Mouse (Mus musculus): ENCODE measurements at regions not wholly inside any gene's neighbourhood (a gene's known extent, or its start where the extent isn't known, plus 50 kb on each side); places are given as distances from the start of the nearest gene placed in this dataset.
A peak's percentile ranks its signal among the peaks of the same experiment; 100 is the strongest.
"Not testable (repeated sequence)": the region's sequence is repeated elsewhere in the genome, so short reads cannot be mapped to it uniquely, and the experiment has no call there.

GRCm38 (mm10) chr3:6757562-6757961 is 137.3 kb upstream of the 1700008P02Rik start:
- H3K9ac ChIP-seq: no peak overlapping the region
- H3K27ac ChIP-seq: no peak overlapping the region
- H3K4me3 ChIP-seq (replicated peaks; ENCODE audit: low read length): no peak overlapping the region
- no peaks in the 10 kb centered on the region for H3K4me1 ChIP-seq (replicated peaks; ENCODE audit: control insufficient read depth, insufficient read depth, low read length)
- H3K36me3 ChIP-seq (replicated peaks; ENCODE audit: control insufficient read depth, insufficient read depth): no peaks in the 10 kb centered on the region
- H3K27me3 ChIP-seq (ENCODE audit: control insufficient read depth, insufficient read depth, low read length): no peaks in the 10 kb centered on the region
- H3K9me3 ChIP-seq (ENCODE audit: control insufficient read depth, low read length): no peaks in the 10 kb centered on the region
- H3K4me2 ChIP-seq (replicated peaks): no peak overlapping the region
- no peak for DNase-seq (ENCODE audit: low spot score)
- no peak for ATAC-seq (ENCODE audit: low FRiP score)

GRCm38 (mm10) chr3:6750746-6751145 is 130.5 kb upstream of the 1700008P02Rik start:
- not testable (repeated sequence) for H3K4me1 ChIP-seq (replicated peaks; ENCODE audit: control insufficient read depth, insufficient read depth, low read length); ATAC-seq (ENCODE audit: low FRiP score); H3K4me2 ChIP-seq (replicated peaks); H3K9ac ChIP-seq; H3K27me3 ChIP-seq (ENCODE audit: control insufficient read depth, insufficient read depth, low read length); H3K9me3 ChIP-seq (ENCODE audit: control insufficient read depth, low read length); H3K4me3 ChIP-seq (replicated peaks; ENCODE audit: low read length); H3K27ac ChIP-seq; DNase-seq (ENCODE audit: low spot score); H3K36me3 ChIP-seq (replicated peaks; ENCODE audit: control insufficient read depth, insufficient read depth)
- 84% methylated on average over 6 of the region's 6 CpGs for WGBS

DNA sequence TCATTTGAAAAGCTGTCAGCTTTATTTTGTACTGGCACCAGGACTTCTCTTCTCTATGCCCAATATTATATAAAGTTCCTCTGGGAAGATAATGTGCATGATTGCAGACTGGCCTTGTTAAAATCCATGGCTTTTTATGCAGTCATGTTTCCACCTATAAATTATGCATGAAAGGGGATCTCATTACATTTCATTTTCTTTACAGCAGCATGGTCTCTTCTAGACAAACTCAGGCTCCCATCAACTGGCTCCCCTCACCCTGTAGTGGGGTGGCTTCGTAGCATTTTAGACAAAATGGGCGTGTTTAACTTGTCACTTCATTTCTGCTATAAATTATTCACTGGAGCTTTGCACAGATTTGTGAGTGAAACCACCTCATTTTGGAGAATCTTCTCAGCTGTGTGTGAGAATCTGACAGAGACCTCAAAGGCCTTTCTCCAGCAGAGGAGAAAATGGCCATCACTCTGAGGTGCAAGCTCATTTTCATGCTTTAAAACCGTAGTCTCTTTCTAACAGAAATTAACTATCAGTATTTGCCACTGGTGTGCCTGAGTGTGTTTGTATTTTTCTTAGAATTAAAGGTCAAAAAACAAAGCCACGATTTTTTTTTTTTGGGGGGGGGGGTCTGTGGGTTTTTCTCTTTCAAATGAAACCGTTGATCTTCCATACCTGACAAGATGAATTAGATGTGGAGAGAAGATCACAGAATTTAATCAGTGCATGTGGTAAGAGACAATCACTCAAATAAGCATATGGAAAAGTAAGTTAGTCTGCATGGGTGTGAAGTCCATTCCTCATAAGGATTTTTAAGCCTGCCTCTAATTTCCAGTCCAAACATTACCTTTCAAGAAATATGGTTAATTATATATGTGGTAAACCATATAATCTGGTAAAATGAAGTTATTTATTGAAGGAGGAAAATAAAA is 111.4 kb upstream of the 1700008P02Rik start:
- DNase-seq (ENCODE audit: low spot score) (no peak), ATAC-seq (ENCODE audit: low FRiP score) (peak; percentile 78)
- WGBS: 34% methylated on average over 5 of the region's 5 CpGs

DNA sequence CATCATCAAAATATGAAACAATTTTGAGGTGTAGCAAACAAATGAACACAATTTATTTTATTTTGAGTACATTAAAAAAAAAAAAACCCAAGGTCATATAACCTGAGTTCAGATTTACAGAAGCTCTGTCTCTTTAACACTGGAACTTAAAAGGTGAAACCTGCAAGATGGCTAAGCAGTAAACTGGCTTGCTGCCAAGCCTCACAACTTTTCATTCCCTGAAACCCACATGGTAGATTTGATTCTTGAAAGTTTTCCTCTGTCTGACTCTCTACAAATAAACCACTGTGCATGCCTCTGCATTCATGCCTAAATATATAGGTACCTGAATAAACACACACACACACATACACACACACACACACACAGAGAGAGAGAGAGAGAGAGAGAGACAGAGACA is 109.8 kb upstream of the 1700008P02Rik start:
- Histone ChIP-seq H3K9ac (no peak overlapping the region), H3K27ac (no peak overlapping the region), H3K4me2 (replicated peaks) (no peak overlapping the region), H3K36me3 (replicated peaks; ENCODE audit: control insufficient read depth, insufficient read depth) (no peaks in the 10 kb centered on the region), H3K9me3 (ENCODE audit: control insufficient read depth, low read length) (no peaks in the 10 kb centered on the region), H3K27me3 (ENCODE audit: control insufficient read depth, insufficient read depth, low read length) (no peaks in the 10 kb centered on the region), H3K4me1 (replicated peaks; ENCODE audit: control insufficient read depth, insufficient read depth, low read length) (peaks cover 5% of the 10 kb centered on the region; the same call in 1 of the 2 replicates), H3K4me3 (replicated peaks; ENCODE audit: low read length) (no peak overlapping the region)
- no peak for ATAC-seq (ENCODE audit: low FRiP score)
- DNase-seq (ENCODE audit: low spot score): no peak

More for the DNA sequence above, 111.4 kb upstream of the 1700008P02Rik start:
- H3K27ac ChIP-seq: 0 out of 2 replicates have a peak overlapping the region, but pooled peaks have one; percentile 29
- H3K9me3 ChIP-seq (ENCODE audit: control insufficient read depth, low read length): no peaks in the 10 kb centered on the region
- no peak overlapping the region for H3K9ac ChIP-seq
- H3K27me3 ChIP-seq (ENCODE audit: control insufficient read depth, insufficient read depth, low read length): no peaks in the 10 kb centered on the region
- peaks cover 5% of the 10 kb centered on the region; the same call in 1 of the 2 replicates for H3K4me1 ChIP-seq (replicated peaks; ENCODE audit: control insufficient read depth, insufficient read depth, low read length)
- H3K4me3 ChIP-seq (replicated peaks; ENCODE audit: low read length): no peak overlapping the region
- no peak overlapping the region for H3K4me2 ChIP-seq (replicated peaks)
- H3K36me3 ChIP-seq (replicated peaks; ENCODE audit: control insufficient read depth, insufficient read depth): no peaks in the 10 kb centered on the region

DNA sequence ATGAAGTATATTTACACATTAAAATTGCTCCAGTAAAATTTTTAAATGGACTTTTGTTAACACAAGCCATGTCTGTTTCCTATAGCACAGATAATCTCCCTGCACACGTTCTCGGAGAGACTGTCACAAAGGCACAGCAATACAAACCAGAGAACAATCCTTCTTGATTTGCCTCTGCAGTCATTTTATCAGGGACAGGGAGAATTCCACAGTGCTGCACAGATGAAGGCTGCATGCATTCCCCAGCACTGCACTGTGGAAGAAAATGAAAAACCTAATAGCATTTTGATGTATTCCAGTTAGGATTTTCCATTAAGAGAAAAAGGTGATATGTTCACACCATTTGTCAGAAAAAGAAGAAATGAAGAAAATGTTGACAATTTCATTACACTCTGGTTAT is 63.4 kb upstream of the 1700008P02Rik start:
- Histone ChIP-seq H3K4me1 (replicated peaks; ENCODE audit: control insufficient read depth, insufficient read depth, low read length) (no peaks in the 10 kb centered on the region), H3K27ac (peak overlapping the region; percentile 73; the same call in 1 of the 2 replicates), H3K27me3 (ENCODE audit: control insufficient read depth, insufficient read depth, low read length) (no peaks in the 10 kb centered on the region), H3K9me3 (ENCODE audit: control insufficient read depth, low read length) (no peaks in the 10 kb centered on the region), H3K4me2 (replicated peaks) (no peak overlapping the region), H3K36me3 (replicated peaks; ENCODE audit: control insufficient read depth, insufficient read depth) (no peaks in the 10 kb centered on the region), H3K4me3 (replicated peaks; ENCODE audit: low read length) (no peak overlapping the region), H3K9ac (no peak overlapping the region)
- ATAC-seq (ENCODE audit: low FRiP score) (peak; percentile 40; the same call in 1 of the 2 replicates), DNase-seq (ENCODE audit: low spot score) (no peak)
- 46% methylated on average over 2 of the region's 2 CpGs for WGBS

- no peaks in the 10 kb centered on the region for H3K36me3 ChIP-seq (replicated peaks; ENCODE audit: control insufficient read depth, insufficient read depth)
- no peaks in the 10 kb centered on the region for H3K4me1 ChIP-seq (replicated peaks; ENCODE audit: control insufficient read depth, insufficient read depth, low read length)
- H3K4me3 ChIP-seq (replicated peaks; ENCODE audit: low read length): no peak overlapping the region
- H3K4me2 ChIP-seq (replicated peaks): no peak overlapping the region
- no peak overlapping the region for H3K9ac ChIP-seq
- DNase-seq (ENCODE audit: low spot score) (no peak), ATAC-seq (ENCODE audit: low FRiP score) (no peak)
- no peaks in the 10 kb centered on the region for H3K27me3 ChIP-seq (ENCODE audit: control insufficient read depth, insufficient read depth, low read length)
- no peak overlapping the region for H3K27ac ChIP-seq
- WGBS: 82% methylated on average over 2 of the region's 2 CpGs
- no peaks in the 10 kb centered on the region for H3K9me3 ChIP-seq (ENCODE audit: control insufficient read depth, low read length)
These were observed 61.2 kb upstream of the 1700008P02Rik start for GRCm38 (mm10) chr3:6681411-6681810.

DNA sequence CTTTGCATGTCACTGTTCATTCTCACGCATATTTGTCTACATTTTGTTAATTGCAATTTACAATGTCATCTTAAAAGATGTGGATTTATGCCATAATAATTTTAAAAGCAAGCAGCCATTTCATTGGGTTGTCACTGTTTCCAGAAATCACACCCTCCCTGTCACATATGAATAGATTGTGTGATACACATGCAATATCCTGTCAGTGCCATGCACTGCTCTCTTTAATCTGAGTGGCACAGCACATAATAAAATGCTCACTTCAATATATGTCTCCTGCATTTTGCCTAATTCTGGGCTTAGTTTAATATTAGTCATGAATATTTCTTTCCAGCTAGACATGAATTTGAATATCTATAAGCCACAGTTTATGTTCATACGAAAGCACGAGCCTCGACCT is 56.1 kb upstream of the 1700008P02Rik start:
- H3K9ac ChIP-seq: no peak overlapping the region

GRCm38 (mm10) chr3:6675354-6675753 is 55.1 kb upstream of the 1700008P02Rik start:
- Histone ChIP-seq H3K4me3 (replicated peaks; ENCODE audit: low read length) (no peak overlapping the region), H3K36me3 (replicated peaks; ENCODE audit: control insufficient read depth, insufficient read depth) (no peaks in the 10 kb centered on the region), H3K9me3 (ENCODE audit: control insufficient read depth, low read length) (no peaks in the 10 kb centered on the region), H3K27ac (peak overlapping the region; percentile 16; the same call in 1 of the 2 replicates), H3K9ac (no peak overlapping the region), H3K27me3 (ENCODE audit: control insufficient read depth, insufficient read depth, low read length) (no peaks in the 10 kb centered on the region), H3K4me1 (replicated peaks; ENCODE audit: control insufficient read depth, insufficient read depth, low read length) (no peaks in the 10 kb centered on the region), H3K4me2 (replicated peaks) (no peak overlapping the region)
- WGBS: 37% methylated on average over 3 of the region's 3 CpGs
- DNase-seq (ENCODE audit: low spot score) (peak; percentile 62), ATAC-seq (ENCODE audit: low FRiP score) (peak; percentile 79; the same call in 1 of the 2 replicates)

More for the DNA sequence above, 56.1 kb upstream of the 1700008P02Rik start:
- 81% methylated on average over 4 of the region's 4 CpGs for WGBS
- Histone ChIP-seq H3K9me3 (ENCODE audit: control insufficient read depth, low read length) (no peaks in the 10 kb centered on the region), H3K4me1 (replicated peaks; ENCODE audit: control insufficient read depth, insufficient read depth, low read length) (no peaks in the 10 kb centered on the region), H3K27ac (peak overlapping the region; percentile 54; the same call in 1 of the 2 replicates), H3K4me3 (replicated peaks; ENCODE audit: low read length) (no peak overlapping the region), H3K27me3 (ENCODE audit: control insufficient read depth, insufficient read depth, low read length) (no peaks in the 10 kb centered on the region), H3K36me3 (replicated peaks; ENCODE audit: control insufficient read depth, insufficient read depth) (no peaks in the 10 kb centered on the region), H3K4me2 (replicated peaks) (no peak overlapping the region)
- ATAC-seq (ENCODE audit: low FRiP score) (0 out of 2 replicates have a peak, but pooled peaks have one; percentile 37), DNase-seq (ENCODE audit: low spot score) (no peak)
